Mouse (Mus musculus): ENCODE measurements around the gene Fbl.

DNA sequence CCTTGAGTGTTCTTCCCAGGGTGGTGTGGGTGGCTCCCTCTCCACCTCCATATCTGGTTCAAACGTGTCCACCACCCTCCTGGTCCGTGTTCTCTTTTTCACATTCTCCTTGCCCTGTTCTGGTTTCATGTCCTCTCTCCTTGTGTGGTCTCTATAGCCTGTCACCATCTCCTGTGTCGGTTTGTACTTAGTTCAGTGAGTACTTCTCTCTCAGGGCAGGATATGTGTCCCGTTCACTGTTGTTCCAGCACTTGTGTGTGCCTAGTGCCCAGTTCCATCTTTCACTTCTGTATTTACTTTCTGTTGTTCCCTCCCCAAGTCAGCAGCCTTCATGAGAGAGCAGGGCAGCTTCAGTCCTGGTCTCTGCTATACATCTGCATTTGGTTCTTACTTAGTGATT, 5.8 kb downstream of the Fbl start:
- TF ChIP-seq CTCF (IDR thresholded peaks at IDR 0.05; ENCODE audit: low read depth) (no peak), EP300 (IDR thresholded peaks at IDR 0.05; ENCODE audit: low read depth) (no peak)
